Mouse (Mus musculus) hindbrain, embryonic 15.5 days (tissue): ENCODE measurements around the gene Gm1043. TPM values are rescaled to one million over a fixed set of nuclear protein-coding genes. Genes with fewer than 3 reads are reported as not detected.
A peak's percentile ranks its signal among the peaks of the same experiment; 100 is the strongest.

Experiments used
- ATAC-seq: fragments of 200-750 bp; cut with Nextera tagmentation; 2 replicates; pipeline ENCODE4 v1.8.0; 2017; ENCODE audit warnings: low read depth, moderate number of reproducible peaks, moderate TSS enrichment; ENCODE audit not compliant: low FRiP score
- H3K27ac ChIP-seq: fragments of 300-500 bp; sonication (generic); replicated peaks from 2 replicates; pipeline ENCODE4 v1.5.1; 2015; ENCODE audit warnings: mild to moderate bottlenecking, inconsistent platforms
- H3K27me3 ChIP-seq: fragments of 300-500 bp; sonication (generic); 2 replicates; pipeline ENCODE4 v1.6.1; 2015; ENCODE audit warnings: control low read depth, inconsistent platforms
- H3K36me3 ChIP-seq: fragments of 300-500 bp; sonication (generic); 2 replicates; pipeline ENCODE4 v1.6.1; 2015; ENCODE audit warnings: control low read depth, inconsistent platforms
- H3K4me1 ChIP-seq: fragments of 300-500 bp; sonication (generic); replicated peaks from 2 replicates; pipeline ENCODE4 v1.6.1; 2015; ENCODE audit warnings: control low read depth, inconsistent platforms
- H3K4me2 ChIP-seq: fragments of 300-500 bp; sonication (generic); 2 replicates; pipeline ENCODE4 v1.6.1; 2015; ENCODE audit warnings: moderate library complexity, mild to moderate bottlenecking, inconsistent platforms
- H3K4me3 ChIP-seq: fragments of 300-500 bp; sonication (generic); 2 replicates; pipeline ENCODE4 v1.5.1; 2015; ENCODE audit warnings: mild to moderate bottlenecking, inconsistent platforms
- H3K9ac ChIP-seq: fragments of 300-500 bp; sonication (generic); 2 replicates; pipeline ENCODE4 v1.6.1; 2015; ENCODE audit warnings: inconsistent platforms
- H3K9me3 ChIP-seq: fragments of 300-500 bp; sonication (generic); 2 replicates; pipeline ENCODE4 v1.6.1; 2016; ENCODE audit warnings: control low read depth, inconsistent platforms
- WGBS: fragments of 180-500 bp; shearing (Covaris S2); methylation state at CpG from one replicate; pipeline ENCODE4 v1.1.7; 2015; 5-methylcytosine and 5-hydroxymethylcytosine counted together
- polyA plus RNA-seq: library from polyadenylated mRNA; unstranded; fragments of >200 nt; fragmentation: Nextera tagmentation; extraction: Ambion mirVana; gene quantifications from 2 replicates; pipeline ENCODE4 v1.2.1, GENCODE M21; 2015

Gene Gm1043
- polyA plus RNA-seq, 1 experiment from 2014 or later, result 2.2 TPM

DNA sequence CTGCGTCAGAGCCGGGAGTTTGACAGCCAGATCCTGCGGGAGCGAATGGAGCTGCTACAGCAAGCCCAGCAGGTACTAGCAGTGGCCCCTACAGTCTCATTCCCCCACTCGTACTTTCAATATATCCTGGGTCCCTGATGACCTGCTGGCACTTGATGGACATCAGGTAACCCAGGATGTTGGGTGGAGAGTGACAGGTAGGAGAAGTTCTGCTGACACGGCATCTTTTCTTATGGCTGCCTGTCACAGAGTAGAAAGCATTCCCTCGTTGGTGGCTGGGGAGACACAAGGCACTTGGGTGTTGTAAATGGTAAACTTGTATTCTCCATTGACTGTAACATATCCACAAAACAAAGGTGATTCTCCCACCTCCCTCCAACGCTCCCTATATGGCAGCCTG lies 56.6 kb downstream of the Gm1043 start:
- no peak for ATAC-seq
- H3K4me2 ChIP-seq, result no peak overlapping the region
- no peaks in the 10 kb centered on the region for H3K4me1 ChIP-seq
- H3K9me3 ChIP-seq, result no peaks in the 10 kb centered on the region
- no peaks in the 10 kb centered on the region for H3K27me3 ChIP-seq
- H3K27ac ChIP-seq, result no peak overlapping the region
- H3K9ac ChIP-seq, result no peak overlapping the region
- no peaks in the 10 kb centered on the region; the same call in none of the 2 replicates for H3K36me3 ChIP-seq
- WGBS, result 80% methylated on average over 8 of the region's 8 CpGs
- H3K4me3 ChIP-seq, result no peak overlapping the region

DNA sequence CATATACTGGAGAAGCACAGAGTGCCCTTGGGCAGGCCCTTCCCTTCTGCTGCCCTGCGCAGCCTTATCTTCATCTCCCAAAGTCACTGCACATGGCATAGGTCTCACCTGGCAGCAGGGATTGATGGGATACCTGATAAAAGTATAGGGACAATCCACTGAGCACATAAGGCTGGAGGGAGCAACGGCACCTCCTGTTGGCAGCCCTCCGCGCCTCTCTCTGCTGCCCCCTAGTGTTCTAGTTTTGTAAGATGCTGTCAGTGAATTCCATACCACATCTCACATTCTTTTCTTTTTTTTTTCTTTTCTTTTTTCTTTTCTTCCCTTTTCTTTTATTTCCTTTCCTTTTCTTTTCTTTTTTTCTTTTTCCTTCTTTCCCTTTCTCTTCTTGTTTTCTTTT lies 62.4 kb downstream of the Gm1043 start:
- no peak for ATAC-seq
- Histone ChIP-seq H3K27ac (no peak overlapping the region), H3K4me3 (no peak overlapping the region), H3K27me3 (no peaks in the 10 kb centered on the region), H3K9me3 (no peaks in the 10 kb centered on the region), H3K36me3 (no peaks in the 10 kb centered on the region; the same call in 1 of the 2 replicates), H3K4me2 (no peak overlapping the region), H3K4me1 (no peaks in the 10 kb centered on the region), H3K9ac (no peak overlapping the region)
- WGBS, result 15% methylated on average over 4 of the region's 4 CpGs

DNA sequence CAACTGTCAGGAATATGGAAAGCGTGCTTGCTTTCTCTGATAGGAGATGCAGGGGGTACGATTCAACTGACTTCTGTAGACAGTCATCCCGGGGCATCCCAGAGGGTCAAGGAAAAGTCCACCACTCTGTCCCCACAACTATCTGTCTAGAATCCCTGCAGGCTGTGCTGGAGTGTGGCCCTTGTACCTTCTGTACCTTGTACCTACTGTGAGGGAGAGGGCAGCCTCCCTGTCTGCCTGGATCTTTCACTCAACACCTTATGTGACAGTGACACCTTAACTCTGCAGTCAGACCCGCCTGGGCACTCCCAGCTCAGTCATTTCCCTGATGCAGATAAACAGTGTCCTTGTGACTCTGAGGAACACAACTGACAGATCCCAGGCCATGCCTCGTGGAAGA lies 65.5 kb downstream of the Gm1043 start:
- 87% methylated on average over 5 of the region's 5 CpGs for WGBS
- no peak overlapping the region for H3K27ac ChIP-seq
- H3K27me3 ChIP-seq, result no peaks in the 10 kb centered on the region
- H3K9me3 ChIP-seq, result no peaks in the 10 kb centered on the region
- H3K4me1 ChIP-seq, result no peaks in the 10 kb centered on the region
- no peak overlapping the region for H3K9ac ChIP-seq
- ATAC-seq, result no peak
- H3K36me3 ChIP-seq, result no peaks in the 10 kb centered on the region
- H3K4me2 ChIP-seq, result no peak overlapping the region
- no peak overlapping the region for H3K4me3 ChIP-seq

DNA sequence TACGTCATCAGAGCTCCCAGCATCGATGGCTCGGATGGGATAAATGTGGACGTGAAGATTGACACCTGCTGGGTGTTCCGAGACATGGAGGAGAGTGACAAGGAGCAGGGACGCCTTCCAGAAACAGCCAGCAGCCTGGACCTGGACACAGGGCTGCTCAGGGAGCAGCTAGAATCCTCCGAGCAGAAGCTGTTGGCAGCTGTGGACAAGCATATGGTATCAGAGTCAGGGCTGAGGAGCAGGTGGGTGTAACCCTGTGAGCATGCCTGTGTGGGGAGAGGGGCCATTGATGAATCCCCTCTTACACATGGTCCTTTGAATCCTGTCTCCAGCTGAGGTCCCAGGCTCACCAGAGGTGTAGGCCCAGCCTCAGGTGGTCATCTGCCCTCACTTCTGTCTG lies 69.3 kb downstream of the Gm1043 start:
- Histone ChIP-seq H3K4me3 (no peak overlapping the region), H3K4me1 (no peaks in the 10 kb centered on the region), H3K36me3 (no peaks in the 10 kb centered on the region), H3K27ac (no peak overlapping the region), H3K4me2 (no peak overlapping the region), H3K27me3 (peaks cover 1% of the 10 kb centered on the region; the same call in 1 of the 2 replicates), H3K9me3 (no peaks in the 10 kb centered on the region), H3K9ac (no peak overlapping the region)
- WGBS, result 70% methylated on average over 7 of the region's 7 CpGs
- ATAC-seq, result no peak

DNA sequence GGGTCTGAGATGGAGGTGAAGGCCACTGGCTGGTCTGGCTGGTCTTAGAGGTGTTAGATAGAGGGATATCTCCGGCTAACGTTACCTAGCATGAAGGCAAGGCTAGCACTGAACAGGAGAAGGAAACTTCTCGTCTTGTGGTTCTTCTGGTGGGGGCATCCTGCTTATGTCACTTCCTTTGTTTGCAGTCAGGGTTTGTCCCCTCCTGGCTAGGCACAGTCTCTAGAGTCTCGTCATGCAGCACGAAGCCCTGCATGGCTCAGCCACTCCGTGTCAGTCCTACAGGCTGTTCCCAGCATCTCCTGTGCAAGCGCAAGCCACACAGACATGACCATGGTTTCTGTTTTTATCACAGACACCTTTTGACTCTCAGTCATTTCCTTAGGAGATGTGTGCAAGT lies 73.2 kb downstream of the Gm1043 start:
- H3K4me3 ChIP-seq, result no peak overlapping the region
- WGBS, result 88% methylated on average over 7 of the region's 7 CpGs
- no peaks in the 10 kb centered on the region for H3K9me3 ChIP-seq
- ATAC-seq, result no peak
- peaks cover 9% of the 10 kb centered on the region for H3K4me1 ChIP-seq
- H3K27me3 ChIP-seq, result peaks cover 4% of the 10 kb centered on the region; the same call in 1 of the 2 replicates
- H3K27ac ChIP-seq, result no peak overlapping the region
- no peak overlapping the region for H3K4me2 ChIP-seq
- H3K9ac ChIP-seq, result no peak overlapping the region
- no peaks in the 10 kb centered on the region for H3K36me3 ChIP-seq

DNA sequence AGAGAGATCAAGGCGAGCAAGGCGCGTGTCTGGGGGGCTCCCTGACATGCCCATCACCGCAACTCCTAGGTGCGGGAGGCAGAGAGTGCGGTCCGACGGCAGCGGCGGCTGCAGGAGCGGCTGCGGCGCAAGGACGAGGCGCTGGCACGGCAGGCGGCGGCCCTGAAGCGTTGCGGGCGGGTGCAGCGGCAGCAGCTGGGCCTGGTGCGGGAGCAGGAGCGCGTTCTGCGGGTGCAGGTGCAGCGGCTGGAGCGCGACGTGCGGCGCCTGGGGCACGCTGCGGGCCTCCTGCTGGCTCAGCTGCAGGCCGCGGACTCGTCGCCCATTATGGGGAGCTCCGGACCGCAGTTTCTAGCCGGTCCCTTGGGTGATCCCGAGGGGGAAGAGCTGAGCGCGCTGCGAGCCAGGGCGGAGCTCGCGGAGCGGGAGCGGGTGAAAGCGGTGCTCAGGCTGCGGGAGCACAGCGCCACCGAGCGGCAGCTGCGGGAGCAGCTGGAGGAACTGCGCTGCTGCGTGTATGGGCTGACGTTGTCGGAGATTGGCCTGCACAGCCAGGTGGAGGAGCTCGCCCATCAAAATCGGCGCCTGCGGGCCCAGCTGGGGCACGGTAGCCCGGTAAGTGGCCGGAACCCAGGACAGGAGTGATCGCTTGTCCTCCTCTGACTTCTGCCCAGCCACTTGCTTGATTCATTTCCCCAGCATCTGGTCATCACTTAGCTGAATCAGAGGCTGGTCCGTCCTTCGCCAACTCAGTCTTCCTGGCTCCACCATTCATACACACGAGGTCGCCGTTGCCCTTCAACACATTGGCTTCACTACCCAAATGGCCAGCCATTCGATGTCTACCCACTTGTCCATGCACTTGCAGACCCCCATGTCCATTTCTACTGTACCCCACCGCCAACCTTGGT lies 78.0 kb downstream of the Gm1043 start:
- peaks cover 10% of the 10 kb centered on the region for H3K27me3 ChIP-seq
- WGBS, result 5% methylated on average over 73 of the region's 75 CpGs
- ATAC-seq, result peak; percentile 93

DNA sequence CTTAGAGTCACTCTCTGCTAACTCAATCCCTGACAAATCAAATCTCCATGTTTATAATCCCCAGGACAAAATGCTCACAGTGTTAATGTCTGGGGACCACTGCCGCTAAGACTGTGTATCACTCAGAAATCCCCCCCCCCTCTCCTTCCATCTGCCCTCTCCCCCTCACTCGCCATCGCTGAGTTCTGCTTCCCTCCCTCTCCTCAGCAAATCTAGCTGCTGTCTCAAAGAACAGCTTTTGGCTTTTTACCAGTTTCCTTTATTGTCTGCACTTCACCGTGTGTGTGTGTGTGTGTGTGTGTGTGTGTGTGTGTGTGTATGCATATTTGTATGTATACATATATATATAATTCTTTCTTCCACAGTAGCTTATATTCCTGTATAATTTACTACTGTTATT lies 91.3 kb downstream of the Gm1043 start:
- WGBS, result 13% methylated on average over 4 of the region's 4 CpGs
- Histone ChIP-seq H3K4me3 (no peak overlapping the region), H3K9ac (no peak overlapping the region), H3K4me2 (no peak overlapping the region), H3K36me3 (no peaks in the 10 kb centered on the region), H3K4me1 (no peaks in the 10 kb centered on the region; the same call in 1 of the 2 replicates), H3K27ac (no peak overlapping the region), H3K27me3 (no peaks in the 10 kb centered on the region), H3K9me3 (no peaks in the 10 kb centered on the region)
- ATAC-seq, result no peak

More for the DNA sequence above, 78.0 kb downstream of the Gm1043 start:
- H3K4me1 ChIP-seq, result peaks cover 13% of the 10 kb centered on the region
- H3K4me2 ChIP-seq, result peak overlapping the region; percentile 69
- no peaks in the 10 kb centered on the region for H3K9me3 ChIP-seq
- peak overlapping the region; percentile 46 for H3K4me3 ChIP-seq
- no peaks in the 10 kb centered on the region for H3K36me3 ChIP-seq
- H3K9ac ChIP-seq, result peak overlapping the region; percentile 51
- H3K27ac ChIP-seq, result peak overlapping the region; percentile 79

DNA sequence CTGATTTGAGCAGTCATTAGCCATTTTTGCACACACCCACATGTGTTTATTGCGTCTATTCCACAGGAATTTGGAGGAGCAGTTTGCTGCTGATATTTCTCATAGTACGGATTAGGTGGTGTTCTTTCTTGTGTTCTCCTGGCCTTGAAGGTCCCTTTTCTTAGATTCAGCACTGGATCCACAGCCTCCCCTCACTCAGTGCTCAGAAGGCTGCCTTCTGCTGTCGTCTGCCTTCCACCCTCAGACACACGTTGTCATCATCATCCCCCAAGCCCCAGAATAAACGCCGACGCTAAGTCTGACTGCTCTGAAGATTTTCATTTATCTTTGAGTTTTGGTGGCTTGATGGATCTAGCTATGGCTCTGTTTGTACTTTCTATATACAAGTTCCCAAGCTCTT lies 91.9 kb downstream of the Gm1043 start:
- Histone ChIP-seq H3K4me1 (no peaks in the 10 kb centered on the region; the same call in 1 of the 2 replicates), H3K27ac (0 out of 2 replicates have a peak overlapping the region, but pooled peaks have one; percentile 42), H3K27me3 (no peaks in the 10 kb centered on the region), H3K36me3 (no peaks in the 10 kb centered on the region), H3K4me2 (no peak overlapping the region), H3K9ac (no peak overlapping the region), H3K4me3 (no peak overlapping the region), H3K9me3 (no peaks in the 10 kb centered on the region)
- 66% methylated on average over 7 of the region's 7 CpGs for WGBS
- no peak for ATAC-seq

DNA sequence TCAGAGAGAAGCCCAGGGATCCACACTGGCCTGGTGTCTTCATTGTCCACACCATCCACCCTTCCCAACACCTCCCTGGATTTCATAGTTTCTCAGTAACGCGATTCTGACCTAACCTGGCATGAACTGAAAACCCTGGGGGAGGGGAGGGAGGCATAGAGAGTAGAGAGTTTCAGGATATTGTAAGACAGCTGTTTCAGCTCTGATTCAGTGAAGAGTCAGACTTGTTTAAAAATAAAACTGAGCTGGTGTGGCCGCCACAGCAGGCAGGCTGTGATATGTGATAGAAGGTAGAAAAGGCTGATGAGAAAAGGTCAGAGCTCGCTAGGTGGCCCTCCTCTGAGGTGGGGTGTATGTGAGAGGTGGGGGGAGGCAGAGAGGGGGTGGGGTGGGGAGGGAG lies 93.6 kb downstream of the Gm1043 start:
- H3K9ac ChIP-seq, result no peak overlapping the region
- no peaks in the 10 kb centered on the region; the same call in 1 of the 2 replicates for H3K4me1 ChIP-seq
- no peak for ATAC-seq
- no peaks in the 10 kb centered on the region for H3K27me3 ChIP-seq
- no peaks in the 10 kb centered on the region for H3K9me3 ChIP-seq
- 72% methylated on average over 4 of the region's 4 CpGs for WGBS
- H3K4me3 ChIP-seq, result no peak overlapping the region
- H3K27ac ChIP-seq, result no peak overlapping the region
- H3K4me2 ChIP-seq, result no peak overlapping the region
- no peaks in the 10 kb centered on the region for H3K36me3 ChIP-seq

DNA sequence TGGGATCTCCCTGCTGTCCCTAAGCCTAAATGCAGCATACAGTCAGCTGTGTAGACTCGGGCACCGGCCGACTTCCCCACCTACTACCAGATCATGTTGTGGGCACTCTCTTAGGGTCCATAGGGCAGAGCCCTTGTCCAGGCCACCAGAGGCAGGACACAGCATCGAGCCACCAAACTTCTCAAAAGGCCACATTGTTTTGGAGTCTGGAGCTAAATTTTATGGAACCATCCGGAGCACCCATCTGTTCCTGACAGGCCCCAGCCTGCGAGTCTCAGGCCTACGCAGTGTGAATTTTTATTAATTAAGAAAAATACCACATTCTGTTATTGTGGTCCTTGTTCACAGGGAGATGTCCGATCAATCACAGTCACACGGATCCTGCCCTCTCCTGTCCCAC lies 94.7 kb downstream of the Gm1043 start:
- Histone ChIP-seq H3K36me3 (no peaks in the 10 kb centered on the region), H3K4me2 (no peak overlapping the region), H3K27ac (no peak overlapping the region), H3K27me3 (no peaks in the 10 kb centered on the region), H3K9ac (no peak overlapping the region), H3K9me3 (no peaks in the 10 kb centered on the region), H3K4me1 (no peaks in the 10 kb centered on the region; the same call in 1 of the 2 replicates), H3K4me3 (no peak overlapping the region)
- 92% methylated on average over 9 of the region's 9 CpGs for WGBS
- no peak for ATAC-seq

DNA sequence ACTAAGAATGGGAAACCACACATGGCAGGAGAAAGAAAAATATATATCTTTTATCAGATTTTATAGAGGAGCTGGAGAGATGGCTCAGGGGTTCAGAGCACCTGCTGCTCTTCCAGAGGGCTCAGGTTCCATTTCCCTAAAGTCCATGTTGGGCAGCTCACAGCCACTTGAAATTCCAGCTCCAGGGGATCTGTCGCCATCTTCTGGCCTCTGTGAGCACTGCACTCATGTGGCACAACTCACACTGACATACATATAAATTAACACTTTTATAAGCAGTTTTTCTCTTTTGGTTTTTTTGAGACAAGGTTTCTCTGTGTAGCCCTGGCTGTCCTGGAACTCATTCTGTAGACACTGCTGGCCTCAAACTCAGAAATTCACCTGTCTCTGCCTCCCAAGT lies 95.5 kb downstream of the Gm1043 start:
- Histone ChIP-seq H3K27ac (no peak overlapping the region), H3K9me3 (no peaks in the 10 kb centered on the region), H3K27me3 (no peaks in the 10 kb centered on the region), H3K4me1 (no peaks in the 10 kb centered on the region; the same call in 1 of the 2 replicates), H3K4me2 (no peak overlapping the region), H3K4me3 (no peak overlapping the region), H3K36me3 (no peaks in the 10 kb centered on the region), H3K9ac (no peak overlapping the region)
- no peak for ATAC-seq
- 58% methylated on average over 1 of the region's 1 CpGs for WGBS

DNA sequence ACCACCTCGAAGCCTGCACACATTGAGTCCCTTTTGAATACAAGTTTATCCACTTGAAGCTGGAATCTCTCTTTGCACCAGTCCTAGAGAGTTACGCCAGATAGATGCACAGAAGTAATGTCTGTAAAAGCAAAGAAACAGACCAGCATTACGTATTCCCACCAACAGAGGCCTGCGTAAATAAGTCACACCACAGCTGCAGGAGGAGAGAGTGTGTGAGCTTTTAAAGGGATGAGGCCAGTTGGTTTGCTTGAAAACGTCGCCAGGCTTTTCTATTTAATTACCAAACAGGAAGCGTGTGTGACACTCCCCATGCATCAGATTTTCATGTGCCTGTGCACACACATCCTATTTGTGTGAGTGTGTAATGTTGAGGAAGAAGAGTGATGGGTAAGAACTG lies 99.4 kb downstream of the Gm1043 start:
- Histone ChIP-seq H3K36me3 (no peaks in the 10 kb centered on the region), H3K9me3 (no peaks in the 10 kb centered on the region), H3K9ac (no peak overlapping the region), H3K4me2 (no peak overlapping the region), H3K4me1 (no peaks in the 10 kb centered on the region), H3K4me3 (no peak overlapping the region), H3K27ac (no peak overlapping the region), H3K27me3 (no peaks in the 10 kb centered on the region)
- 68% methylated on average over 7 of the region's 7 CpGs for WGBS
- no peak for ATAC-seq
